Mouse (Mus musculus) lung, adult 10 weeks (tissue): ENCODE results near the gene Ovol3. TPM values are rescaled to one million over a fixed set of nuclear protein-coding genes. Genes with fewer than 3 reads are reported as not detected.

Experiments used
- polyA plus RNA-seq: library from polyadenylated mRNA; stranded (reverse); fragments of 350-450 nt; fragmentation: Illumina TruSeq; extraction: RNeasy Lipid Tissue Mini Kit (QIAGEN cat#74804); gene quantifications from one replicate; pipeline ENCODE4 v1.2.3, GENCODE M21; 2014; ENCODE audit warnings: low read depth, low replicate concordance; ENCODE audit not compliant: insufficient read depth

Gene Ovol3
- polyA plus RNA-seq = not detected

DNA sequence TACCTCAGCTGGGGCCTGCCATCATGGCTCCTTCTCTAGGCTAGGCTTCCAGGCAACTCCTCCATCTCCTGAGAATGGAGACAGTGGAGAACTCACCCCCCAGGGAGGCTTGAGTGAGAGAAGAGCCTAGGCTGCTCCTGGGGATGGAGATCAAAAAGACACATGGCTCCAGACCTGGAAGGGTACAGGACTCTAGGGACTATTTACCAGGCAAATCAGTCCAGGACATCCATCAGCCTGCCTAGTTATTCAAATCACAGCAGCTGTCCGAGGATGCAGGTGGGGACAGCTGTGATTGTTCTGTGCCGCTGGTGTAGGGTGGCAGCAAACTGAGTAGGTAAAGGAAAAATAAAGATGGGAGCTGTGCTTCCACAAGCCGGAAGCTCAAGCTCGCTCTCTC lies at the start of gene Ovol3:
Ovol3 (minus strand) TSS at position 101 of the 400 bp plus-strand sequence.

GRCm38 (mm10) chr7:30279951-30280669 lies 44.6 kb upstream of the Ovol3 start, which contains the start of the genes Thap8 and Wdr62:
TSS of gene Thap8 (plus strand) at chr7:30280094.
TSS of gene Wdr62 (minus strand) at chr7:30280419.

DNA sequence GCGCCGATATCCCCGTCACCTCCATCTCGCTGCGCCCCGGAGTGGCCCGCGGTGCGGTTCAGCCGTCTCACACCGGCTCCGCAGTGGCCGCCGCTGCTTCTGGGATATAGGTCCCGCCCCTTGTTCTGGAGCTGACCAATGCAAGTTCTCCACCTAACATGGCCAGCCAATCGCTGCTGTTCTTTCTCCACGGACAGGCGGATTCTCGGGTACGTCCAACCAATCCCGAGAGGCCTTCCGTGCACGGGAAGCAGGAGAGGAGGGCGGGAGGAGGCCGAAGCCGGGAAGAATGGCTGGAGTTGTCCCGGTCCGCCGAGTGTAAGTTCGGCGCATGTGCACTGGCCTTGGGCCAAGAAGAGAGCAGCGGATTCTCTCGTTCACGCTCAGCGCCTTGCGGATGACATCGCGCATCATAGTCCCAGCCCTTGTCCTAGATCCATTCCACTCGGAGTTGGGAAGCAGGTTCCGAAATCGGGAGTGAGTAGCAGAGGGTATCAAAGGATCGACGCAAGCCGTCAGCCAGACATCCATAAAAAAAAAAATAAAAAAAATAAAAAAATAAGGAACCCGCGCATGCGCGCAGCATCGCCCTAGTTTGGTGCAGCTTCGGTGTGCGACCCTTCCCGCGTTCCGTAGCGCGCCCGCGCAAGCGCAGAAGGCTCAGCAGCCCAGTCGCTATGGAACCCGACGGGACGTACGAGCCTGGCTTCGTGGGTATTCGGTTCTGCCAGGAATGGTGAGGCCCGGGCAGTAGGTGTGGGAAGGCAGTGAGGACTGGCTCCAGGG lies 3.7 kb downstream of the Ovol3 start, which contains the start of the genes Polr2i and Tbcb:
Polr2i (plus strand) TSS at position 280 of the 786 bp plus-strand sequence.
Tbcb (minus strand) TSS at position 604 of the 786 bp plus-strand sequence.

GRCm38 (mm10) chr7:30198481-30198971 lies 37.0 kb downstream of the Ovol3 start, which contains the start of gene Capns1:
TSS of gene Capns1 (minus strand) at chr7:30198811.

DNA sequence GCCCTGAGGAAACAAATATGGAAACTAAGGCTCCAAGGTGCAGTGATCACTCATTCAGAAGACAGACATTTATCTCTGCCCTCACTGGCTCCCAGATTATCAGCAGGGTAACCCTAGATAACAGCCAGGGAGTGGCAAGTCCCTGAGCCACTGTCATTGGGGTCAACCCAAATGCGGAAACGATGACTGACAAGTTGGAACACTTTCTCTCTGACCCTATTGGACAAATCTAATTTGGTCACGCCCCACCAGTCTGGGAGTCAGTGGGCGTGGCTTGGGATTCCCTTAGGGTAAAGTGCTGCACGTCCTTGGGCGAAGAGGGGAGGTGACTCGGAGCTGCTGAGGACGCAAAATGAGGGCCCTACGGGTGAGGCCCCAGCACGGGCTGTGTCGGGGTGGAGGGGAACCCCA lies 51.6 kb downstream of the Ovol3 start, which contains the start of gene Cox7a1:
Cox7a1 (plus strand) TSS at position 266 of the 411 bp plus-strand sequence.

Other genes starting within 250 kb of the Ovol3 start
- 2.8 TPM for gene Zfp14, start 184.3 kb downstream of the Ovol3 start, polyA plus RNA-seq
- 3.7 TPM for gene Zfp82, start 162.8 kb downstream of the Ovol3 start, polyA plus RNA-seq
- gene Gm26920, start 145.3 kb downstream of the Ovol3 start, polyA plus RNA-seq = not detected
- 3.7 TPM for gene Zfp566, start 145.2 kb downstream of the Ovol3 start, polyA plus RNA-seq
- gene Zfp260, start 140.9 kb downstream of the Ovol3 start, polyA plus RNA-seq = 34.1 TPM
- 0.50 TPM for gene Zfp382, start 113.8 kb downstream of the Ovol3 start, polyA plus RNA-seq
- gene Zfp146, start 66.0 kb downstream of the Ovol3 start, polyA plus RNA-seq = 21.5 TPM
- gene Cox7a1, start 51.6 kb downstream of the Ovol3 start, polyA plus RNA-seq = 91.7 TPM
- gene Capns1, start 36.9 kb downstream of the Ovol3 start, polyA plus RNA-seq = 301 TPM
- gene Polr2i, start 3.8 kb downstream of the Ovol3 start, polyA plus RNA-seq = 84.4 TPM
- gene Tbcb, start 3.5 kb downstream of the Ovol3 start, polyA plus RNA-seq = 83.5 TPM
- gene Thap8, start 44.4 kb upstream of the Ovol3 start, polyA plus RNA-seq = not detected
- gene Wdr62, start 44.7 kb upstream of the Ovol3 start, polyA plus RNA-seq = 3.4 TPM
- 3.7 TPM for gene Clip3, start 56.0 kb upstream of the Ovol3 start, polyA plus RNA-seq
- gene Alkbh6, start 73.0 kb upstream of the Ovol3 start, polyA plus RNA-seq = 44.8 TPM
- 3.2 TPM for gene Syne4, start 79.1 kb upstream of the Ovol3 start, polyA plus RNA-seq
- gene E130208F15Rik, start 86.0 kb upstream of the Ovol3 start, polyA plus RNA-seq = 0.27 TPM
- gene Sdhaf1, start 88.2 kb upstream of the Ovol3 start, polyA plus RNA-seq = 9.9 TPM
- 2.7 TPM for gene Lrfn3, start 127.0 kb upstream of the Ovol3 start, polyA plus RNA-seq
- gene Tyrobp, start 178.0 kb upstream of the Ovol3 start, polyA plus RNA-seq = 345 TPM
- gene Hcst, start 184.1 kb upstream of the Ovol3 start, polyA plus RNA-seq = 19.1 TPM
- 3.7 TPM for gene Nfkbid, start 186.0 kb upstream of the Ovol3 start, polyA plus RNA-seq
- 5.0 TPM for gene Aplp1, start 209.8 kb upstream of the Ovol3 start, polyA plus RNA-seq
- gene Kirrel2, start 222.0 kb upstream of the Ovol3 start, polyA plus RNA-seq = not detected
- not detected for gene Nphs1, start 222.6 kb upstream of the Ovol3 start, polyA plus RNA-seq